Mouse (Mus musculus): ENCODE results near the gene Btbd11. TPM values are rescaled to one million over a fixed set of nuclear protein-coding genes. Genes with fewer than 3 reads are reported as not detected.

The Btbd11 gene
- total RNA-seq, 2 experiments from 2014 or later = 27.5 to 31.5 TPM

DNA sequence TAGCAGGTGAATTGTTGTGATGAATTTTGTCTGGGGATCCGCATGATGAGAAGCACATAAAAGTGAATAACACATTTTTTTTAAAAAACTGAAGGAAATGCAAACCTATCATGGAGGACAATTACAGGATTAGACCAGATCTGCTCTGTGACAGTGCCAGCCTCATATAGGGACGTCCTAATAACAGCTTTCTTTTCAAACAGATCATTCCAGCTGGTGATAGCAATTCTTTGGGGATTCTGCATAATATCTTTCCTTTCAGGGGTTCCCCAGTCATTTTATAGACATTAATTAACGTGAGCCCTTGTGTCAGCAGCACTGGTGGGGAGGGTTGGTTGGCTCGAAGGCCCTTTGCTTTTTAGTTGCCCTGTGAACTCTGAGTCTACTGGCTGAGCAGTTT, 7.9 kb downstream of the Btbd11 start:
- intact Hi-C loops (cut with DNase I) = loop anchor here (5.0 kb wide), 1 partner anchor 143 kb away; no protein-coding TSS in a partner anchor
- no peak for DNase-seq (ENCODE audit: low spot score in 2 of 2)

DNA sequence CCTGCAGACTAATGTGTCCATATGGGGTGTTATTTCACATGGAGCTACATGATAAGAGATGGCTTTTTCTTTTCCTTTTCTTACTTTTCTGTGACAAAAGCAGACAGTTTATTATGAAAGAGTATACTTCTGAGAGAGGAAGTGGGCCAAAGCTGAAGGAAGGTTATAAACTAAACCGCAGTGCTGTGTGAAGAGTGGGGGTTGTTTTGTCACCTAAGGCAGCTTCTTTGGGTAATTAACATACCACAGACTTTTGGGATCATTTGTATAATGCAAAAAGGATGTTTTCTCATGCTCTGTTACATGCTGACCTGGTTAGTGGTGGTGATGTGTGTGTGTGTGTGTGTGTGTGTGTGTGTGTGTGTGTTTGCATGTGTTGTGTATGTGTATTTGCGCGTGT, 24.5 kb downstream of the Btbd11 start:
- intact Hi-C loops (cut with DNase I) = no loop called here
- no peak for DNase-seq (ENCODE audit: low spot score in 2 of 2)

DNA sequence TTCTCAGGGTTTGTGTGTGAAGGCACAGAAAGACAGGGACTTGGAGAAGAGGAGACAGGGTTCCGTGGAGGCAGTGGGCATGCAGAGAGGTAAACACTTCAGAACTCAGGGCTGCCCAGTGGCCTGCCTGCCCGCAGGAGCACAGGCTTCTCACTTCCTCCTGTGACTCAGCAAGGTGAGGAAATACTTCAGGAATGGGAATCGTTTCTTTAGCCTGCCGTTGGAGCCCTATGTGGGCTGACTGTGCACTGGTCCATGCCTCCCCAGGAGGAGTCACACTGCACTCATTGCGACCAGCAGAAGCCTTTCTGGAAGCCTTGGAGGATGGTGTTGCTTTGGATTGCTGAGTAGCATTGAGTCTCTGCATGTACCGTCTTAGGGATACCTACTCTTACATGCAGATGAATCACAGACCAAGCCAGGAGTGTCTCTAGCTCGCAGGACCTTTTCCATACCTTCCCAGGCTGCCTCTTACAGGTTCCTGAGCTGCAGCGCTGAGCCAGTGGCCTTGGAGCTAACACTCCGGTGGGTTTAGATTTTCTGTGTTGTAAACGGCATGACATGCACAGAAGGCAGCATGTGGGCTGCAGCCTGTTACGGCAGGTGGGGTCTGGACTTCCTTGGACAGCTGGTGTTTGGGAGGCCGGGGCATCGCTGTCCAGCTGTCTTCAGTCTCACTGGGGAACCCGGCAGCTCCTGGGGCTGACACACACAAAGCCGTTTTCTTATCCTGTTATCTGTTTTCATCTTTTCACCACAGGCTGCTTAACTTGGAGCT, 34.4 kb downstream of the Btbd11 start:
- intact Hi-C loops (cut with DNase I) = no loop called here
- DNase-seq (ENCODE audit: low spot score in 2 of 2) = peak in 1 of 2 experiments; percentile 9

DNA sequence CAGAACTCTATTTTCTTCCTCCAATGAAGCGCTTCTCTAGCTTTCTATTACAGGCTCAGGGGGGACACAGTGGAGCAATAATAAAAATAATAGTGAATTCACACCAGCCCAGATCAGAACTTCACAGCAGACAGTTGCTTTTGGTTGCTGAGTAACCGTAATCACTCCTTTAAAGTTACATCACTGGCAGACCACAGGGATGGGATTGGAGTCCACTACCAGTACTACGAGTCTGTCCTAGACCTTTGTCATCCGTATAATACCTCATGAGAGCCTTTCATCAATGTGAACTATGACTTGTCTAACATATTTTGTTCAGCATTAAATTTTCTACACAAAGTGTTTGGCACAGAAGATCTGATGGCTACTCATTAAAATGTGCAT, 35.0 kb downstream of the Btbd11 start:
- intact Hi-C loops (cut with DNase I) = no loop called here
- DNase-seq (ENCODE audit: low spot score in 2 of 2) = no peak

DNA sequence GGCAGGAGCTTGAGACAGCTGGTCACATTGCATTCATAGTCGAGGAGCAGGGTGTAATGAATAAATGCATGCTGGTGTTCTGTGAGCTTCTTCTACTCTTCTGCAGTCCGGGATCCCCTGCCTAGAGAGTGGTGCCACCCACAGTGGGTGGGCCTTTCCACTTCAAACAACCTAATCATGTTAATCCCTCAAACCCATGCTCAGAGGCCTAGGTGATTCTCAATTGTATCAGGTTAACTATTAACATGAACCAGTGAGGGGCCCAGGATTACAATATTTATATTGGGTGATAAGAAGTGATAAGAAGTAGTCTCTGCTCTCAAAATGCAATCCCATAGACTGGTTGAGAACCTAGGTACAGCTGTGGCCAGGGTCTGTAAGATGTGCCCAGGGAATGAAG, 39.1 kb downstream of the Btbd11 start:
- intact Hi-C loops (cut with DNase I) = no loop called here
- DNase-seq (ENCODE audit: low spot score in 2 of 2) = no peak

DNA sequence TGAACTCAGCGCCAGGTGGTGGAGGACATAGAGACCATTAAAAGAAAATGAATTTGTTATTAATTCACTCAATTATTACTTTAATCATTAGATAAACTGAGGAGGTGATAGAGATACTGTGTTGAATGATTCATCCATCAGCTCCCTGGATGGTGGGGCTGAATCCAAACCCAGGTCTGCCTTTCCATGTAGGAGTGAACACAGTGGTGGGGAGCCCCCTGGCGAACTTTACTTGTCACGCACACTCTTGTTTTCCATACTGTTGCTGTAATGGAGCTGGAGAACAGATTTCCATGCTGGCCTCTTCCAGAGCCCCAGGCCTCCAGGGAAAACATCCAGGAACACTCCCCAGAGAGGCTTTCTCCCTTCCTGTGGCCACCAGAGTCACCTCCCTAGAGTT, 50.6 kb downstream of the Btbd11 start:
- intact Hi-C loops (cut with DNase I) = no loop called here
- DNase-seq (ENCODE audit: low spot score in 2 of 2) = no peak

DNA sequence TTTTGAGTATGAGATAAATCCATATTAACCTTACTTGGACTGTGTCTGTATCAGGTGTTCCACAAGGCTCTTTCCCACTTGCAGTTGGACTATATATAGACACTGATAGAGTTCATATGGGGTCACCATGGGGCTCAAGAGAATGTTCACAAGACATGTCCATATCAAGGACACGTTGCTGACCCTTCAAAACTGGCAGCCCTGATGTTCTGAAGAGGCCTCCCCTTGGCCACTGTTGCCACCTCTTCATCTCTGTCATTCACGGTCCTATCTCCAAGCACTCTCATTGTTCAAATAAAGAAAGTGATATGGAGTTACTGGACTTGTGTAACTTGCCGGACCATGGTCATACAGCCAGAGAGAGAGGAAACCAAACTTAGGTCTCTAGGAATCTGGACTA, 56.8 kb downstream of the Btbd11 start:
- no peak for DNase-seq (ENCODE audit: low spot score in 2 of 2)
- intact Hi-C loops (cut with DNase I) = no loop called here

DNA sequence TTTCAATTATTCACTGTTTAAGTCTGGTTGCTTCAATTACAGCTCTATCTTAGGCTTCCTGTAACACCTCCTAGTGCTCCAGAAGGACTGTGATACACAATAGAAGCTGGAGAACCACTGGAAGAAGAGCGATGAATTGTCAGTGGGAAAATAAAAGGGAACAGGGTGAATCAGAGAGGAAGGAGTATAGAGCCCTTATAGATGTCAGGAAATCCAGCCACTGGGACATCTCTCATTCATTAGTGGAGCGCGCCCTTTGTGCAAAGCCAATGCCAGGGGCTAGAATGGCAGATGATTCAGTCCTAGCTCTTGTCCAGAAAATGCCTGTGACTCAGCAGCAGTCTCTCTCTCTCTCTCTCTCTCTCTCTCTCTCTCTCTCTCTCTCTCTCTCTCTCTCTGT, 59.3 kb downstream of the Btbd11 start:
- intact Hi-C loops (cut with DNase I) = no loop called here

DNA sequence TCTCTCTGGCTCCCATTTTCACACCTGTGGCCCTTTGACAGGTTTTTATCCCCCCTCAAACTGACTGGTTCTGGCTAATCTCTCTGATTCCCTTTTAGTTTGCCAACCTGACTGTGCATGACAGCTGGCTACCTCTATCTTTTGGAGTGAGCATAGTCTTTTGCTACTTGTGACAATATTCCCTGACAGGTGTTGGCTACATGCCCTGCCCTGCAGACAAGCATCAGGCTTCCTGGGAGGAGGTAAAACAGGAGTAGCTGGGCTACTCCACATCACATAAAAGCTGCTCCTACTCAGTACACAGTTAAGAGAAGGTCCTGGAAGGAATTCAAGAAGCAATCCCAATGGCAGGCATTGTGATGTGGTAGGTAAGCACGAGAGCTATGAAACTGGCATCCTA, 60.1 kb downstream of the Btbd11 start:
- no peak for DNase-seq (ENCODE audit: low spot score in 2 of 2)

More for the DNA sequence above, 59.3 kb downstream of the Btbd11 start:
- DNase-seq (ENCODE audit: low spot score in 2 of 2) = no peak

DNA sequence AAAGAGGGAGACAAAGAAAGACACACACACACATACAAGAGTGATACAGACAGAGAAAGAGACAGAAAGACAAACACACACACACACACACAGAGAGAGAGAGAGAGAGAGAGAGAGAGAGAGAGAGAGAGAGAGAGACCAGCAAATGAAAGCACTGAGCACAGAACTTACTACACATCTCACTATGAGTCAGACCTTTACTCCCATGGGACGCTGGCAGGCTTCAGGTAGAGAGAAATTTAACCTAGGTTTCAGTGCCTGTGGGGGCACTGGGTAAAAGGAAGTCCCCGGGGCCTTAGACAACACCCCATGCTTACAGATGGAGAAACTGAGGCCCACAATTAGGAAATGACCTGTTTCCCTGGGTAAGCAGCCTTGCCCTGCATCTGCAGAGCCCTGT, 61.3 kb downstream of the Btbd11 start:
- DNase-seq (ENCODE audit: low spot score in 2 of 2) = no peak
- intact Hi-C loops (cut with DNase I) = no loop called here

More for the DNA sequence above, 60.1 kb downstream of the Btbd11 start:
- intact Hi-C loops (cut with DNase I) = no loop called here

DNA sequence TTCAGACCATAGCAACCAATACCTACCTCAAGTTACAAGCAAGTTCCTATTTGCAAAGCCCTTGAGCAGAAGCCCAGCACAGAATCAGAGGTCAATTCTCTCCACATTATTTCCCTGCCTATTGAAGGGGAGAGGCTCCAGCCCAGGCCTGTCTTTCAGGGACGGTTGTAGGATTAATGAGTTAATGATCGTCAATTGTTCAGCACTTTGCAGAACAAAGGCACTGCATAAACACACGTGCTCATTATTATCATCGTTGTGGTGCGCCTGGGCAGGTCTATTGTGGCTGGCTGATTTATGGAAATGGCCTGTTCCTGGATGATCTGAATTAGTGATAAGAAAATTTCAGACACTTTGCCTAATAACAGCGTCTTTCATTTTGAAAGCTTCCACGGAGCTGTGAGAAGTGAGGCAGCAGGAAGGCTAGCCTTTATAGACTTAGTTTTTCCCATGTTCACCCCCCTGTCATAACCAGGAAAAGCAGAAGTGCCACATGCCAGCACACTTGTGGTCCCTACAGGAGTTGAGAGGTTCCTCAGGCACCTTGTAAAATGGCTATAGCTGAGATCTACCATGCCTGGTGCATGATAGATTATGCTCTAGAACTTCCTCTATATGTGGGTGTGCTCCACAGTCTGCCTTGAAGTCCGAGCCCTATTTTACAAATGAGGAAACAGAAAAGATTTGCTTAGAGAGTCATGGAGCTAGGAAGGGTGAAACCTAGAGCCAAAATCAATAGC, 65.2 kb downstream of the Btbd11 start:
- no peak for DNase-seq (ENCODE audit: low spot score in 2 of 2)
- intact Hi-C loops (cut with DNase I) = no loop called here

DNA sequence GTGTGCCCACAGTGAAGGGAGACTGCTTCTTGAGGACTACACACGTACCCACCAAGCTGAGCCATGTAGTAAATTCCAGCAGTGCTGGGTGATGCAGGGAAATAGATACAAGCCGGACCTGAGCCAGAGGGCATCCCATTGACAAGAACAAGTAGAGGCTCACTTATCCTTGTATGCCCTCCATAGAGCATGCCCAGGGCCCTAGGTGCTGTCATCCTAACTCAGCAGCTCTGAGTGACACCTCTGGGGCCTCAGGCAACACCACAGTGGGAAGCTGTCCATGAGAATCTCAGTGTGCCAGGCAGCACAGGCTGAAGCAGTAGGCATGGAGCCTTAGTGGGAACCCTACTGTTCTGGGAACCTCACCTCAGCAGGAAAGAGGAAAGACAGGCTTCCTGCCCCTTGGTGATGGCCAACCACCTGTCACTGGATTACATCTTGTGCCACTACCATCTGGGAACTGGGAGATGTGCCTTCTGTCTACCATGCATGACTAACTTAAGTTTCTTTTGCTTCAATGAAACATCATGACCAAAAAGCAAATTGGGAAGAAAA, 66.7 kb downstream of the Btbd11 start:
- intact Hi-C loops (cut with DNase I) = no loop called here
- DNase-seq (ENCODE audit: low spot score in 2 of 2) = no peak

DNA sequence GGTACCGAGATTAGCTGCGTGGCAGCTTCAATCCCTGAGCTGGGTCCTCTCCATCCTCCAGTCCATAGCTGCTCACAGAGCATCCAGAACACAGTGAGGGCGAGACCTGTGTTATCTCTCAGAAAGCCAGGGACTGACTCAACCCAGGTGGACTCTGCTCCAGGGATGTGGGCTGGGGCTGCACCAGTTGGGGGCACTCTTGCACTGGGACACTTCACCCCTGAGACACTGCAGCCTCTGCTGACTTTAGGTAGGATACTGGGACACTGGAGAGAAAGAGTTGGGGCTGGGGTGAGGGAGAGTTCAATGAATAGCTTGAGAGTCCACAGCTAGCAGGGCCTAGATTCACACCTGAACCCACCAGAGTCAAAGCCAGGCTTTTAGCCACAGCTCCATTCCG, 69.4 kb downstream of the Btbd11 start:
- intact Hi-C loops (cut with DNase I) = no loop called here
- DNase-seq (ENCODE audit: low spot score in 2 of 2) = no peak

DNA sequence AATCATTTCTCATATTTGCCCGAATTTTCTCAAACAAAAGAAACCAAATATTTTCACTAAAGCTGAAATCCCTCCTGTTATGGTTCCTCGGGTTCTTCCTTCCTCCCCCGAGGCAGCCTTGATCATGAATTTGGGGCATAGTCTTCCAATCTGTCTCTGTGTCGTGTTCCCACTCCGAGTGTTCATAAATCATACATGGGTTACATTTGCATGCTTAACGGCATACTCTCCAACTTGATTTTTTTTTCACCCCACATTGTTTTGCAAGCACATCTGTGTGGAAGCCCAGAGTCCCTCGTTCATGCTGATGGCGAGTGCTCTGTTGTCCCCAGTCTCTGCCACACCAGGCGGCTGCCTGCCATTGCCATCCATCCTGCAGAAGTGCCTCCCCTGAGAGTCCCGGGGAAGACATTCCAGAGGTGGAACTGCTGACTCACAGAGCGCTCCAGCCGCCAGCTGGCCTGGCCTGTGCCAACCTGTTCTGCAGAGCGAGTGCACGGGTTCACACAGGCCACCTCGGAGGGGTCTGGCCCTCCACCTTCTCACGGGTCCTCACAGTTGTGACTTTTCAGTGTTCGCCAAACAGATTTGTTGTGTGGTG, 72.2 kb downstream of the Btbd11 start:
- intact Hi-C loops (cut with DNase I) = no loop called here

DNA sequence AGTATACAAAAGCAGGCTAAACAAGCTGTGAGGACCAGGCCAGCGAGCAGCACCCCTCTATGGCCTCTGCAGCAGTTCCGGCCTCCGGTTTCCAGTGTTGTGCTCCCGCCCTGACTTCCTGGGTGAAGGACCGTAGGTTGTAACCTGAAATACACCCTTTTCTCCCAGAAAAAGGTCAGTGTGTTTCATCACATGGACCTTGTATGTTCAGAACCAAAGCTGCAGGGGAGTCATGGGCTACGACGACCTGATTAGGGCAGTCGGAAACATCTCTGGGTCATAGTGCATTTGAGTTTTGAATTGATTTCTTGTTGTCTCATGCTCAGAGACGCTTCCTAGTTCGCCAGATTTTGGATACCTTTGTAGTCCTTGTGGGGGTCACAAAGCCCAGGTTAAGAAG, 74.1 kb downstream of the Btbd11 start:
- no peak for DNase-seq (ENCODE audit: low spot score in 2 of 2)
- intact Hi-C loops (cut with DNase I) = no loop called here

More for the DNA sequence above, 72.2 kb downstream of the Btbd11 start:
- DNase-seq (ENCODE audit: low spot score in 2 of 2) = peak; percentile 17 to 35

DNA sequence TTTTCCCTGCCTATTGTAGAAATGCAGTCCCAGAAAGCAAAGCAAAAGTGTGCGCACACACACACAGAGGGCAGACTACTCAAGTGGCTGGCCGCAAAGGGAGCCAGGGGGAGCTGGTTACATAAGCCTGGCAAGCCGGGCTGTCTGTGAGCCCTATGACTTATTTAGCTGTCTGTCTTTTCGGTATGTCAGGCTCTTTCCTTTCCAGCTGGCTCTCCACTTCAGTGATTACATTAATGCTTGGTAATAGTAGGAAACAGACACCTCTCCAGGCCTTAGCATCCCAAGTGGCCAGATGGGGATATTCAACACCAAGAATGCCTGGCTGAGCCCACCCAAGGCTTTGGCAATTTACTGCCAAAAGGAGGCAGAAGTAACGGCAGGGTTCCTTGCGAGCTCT, 77.5 kb downstream of the Btbd11 start:
- no peak for DNase-seq (ENCODE audit: low spot score in 2 of 2)
- intact Hi-C loops (cut with DNase I) = no loop called here

DNA sequence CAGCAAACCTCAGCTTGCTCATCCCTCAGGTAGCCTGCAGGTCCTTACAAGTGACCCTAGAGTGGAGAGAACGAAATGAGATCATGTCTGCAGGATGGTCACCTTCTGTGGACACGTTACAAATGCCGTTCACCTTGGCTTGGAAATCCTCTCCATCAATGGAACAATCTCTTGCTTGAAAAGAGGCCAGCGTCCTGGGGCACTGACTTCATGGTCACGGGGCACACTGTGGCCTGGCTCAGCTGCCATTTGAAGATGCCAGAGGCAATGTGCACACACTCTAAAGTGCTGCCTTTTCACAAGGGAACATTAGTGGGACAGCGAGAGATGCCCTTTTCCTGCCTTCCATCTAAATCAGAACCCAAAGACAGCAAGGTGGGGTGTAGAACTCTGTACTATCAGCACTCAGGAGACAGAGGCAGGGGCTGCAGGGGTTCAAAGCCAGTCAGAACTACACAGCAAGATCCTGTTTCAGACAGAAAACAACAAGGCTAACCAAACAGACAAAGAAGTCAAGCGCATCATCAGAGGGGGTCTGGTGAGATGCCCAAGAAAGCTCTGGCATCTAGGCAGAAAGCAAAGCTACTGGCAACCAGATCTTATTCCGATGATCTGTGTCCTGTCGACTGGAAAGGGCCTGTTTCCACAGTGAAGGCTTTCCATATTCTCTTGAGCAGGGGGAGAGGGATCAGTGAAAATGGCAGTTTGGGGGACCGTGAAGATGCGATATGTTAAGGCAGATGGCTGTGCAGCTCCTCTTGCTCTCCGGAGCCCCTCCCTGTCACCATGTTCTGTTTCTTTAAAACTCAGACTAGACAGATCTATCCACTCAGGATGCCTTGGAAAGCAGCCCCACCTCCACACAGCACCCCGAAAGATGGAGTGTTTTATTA, 79.1 kb downstream of the Btbd11 start:
- DNase-seq (ENCODE audit: low spot score in 2 of 2) = no peak
- intact Hi-C loops (cut with DNase I) = no loop called here

DNA sequence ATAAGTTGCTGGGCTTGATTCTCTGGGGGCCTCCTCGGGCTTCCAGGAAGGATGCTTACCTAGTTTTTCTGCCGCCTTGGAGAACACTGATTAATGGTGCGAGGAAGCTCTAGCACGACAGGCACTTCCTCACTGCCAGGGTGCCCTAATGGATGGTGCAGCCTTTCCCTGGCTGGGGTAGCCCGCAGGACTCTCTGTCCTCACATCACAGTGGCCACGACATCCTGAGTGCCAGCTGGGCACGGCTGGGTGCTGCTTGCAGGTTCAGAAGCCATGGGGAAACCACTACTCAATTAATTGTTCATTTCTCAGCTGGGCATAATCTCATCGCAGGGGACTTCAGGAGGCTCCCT, 79.8 kb downstream of the Btbd11 start:
- intact Hi-C loops (cut with DNase I) = no loop called here
- no peak for DNase-seq (ENCODE audit: low spot score in 2 of 2)

DNA sequence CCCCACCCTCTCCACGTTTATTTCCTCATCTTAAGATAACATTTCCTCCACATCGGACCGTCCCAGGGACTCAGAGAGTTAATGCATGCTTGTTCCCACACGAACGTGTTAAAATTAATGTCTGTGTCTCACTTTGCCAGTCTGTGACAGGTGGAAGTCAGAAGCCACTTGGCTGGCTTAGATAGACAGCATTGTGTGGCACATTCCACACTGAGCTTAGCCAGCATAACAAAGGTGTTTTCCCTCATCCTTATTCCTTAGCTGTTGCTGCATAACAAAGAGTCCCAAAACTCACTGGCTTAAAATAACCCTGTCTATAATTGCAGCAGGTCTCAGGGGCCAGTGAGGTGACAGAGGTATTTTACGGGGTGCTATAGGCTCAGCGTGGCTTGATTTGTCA, 80.8 kb downstream of the Btbd11 start:
- DNase-seq (ENCODE audit: low spot score in 2 of 2) = no peak
- intact Hi-C loops (cut with DNase I) = no loop called here

DNA sequence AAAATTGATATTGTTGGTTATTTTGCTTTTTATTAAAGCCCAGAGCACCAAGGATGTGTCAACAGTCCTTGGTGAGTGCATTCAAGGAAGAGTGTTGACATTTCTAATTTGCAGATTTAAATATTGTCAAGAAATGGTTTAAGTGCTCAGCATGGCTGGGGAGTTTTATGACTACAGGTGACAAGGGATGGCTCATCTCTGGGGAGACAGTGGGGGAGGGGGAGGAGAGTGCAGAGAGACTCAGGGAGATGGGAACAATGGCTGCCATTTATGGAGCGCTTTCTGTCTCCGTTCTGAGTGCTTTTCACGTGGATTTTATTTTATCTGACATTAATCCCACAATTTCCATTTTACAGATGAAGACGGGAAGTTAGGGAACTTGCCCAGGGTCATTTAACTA, 81.9 kb downstream of the Btbd11 start:
- intact Hi-C loops (cut with DNase I) = no loop called here

More for the DNA sequence above, 81.9 kb downstream of the Btbd11 start:
- no peak for DNase-seq (ENCODE audit: low spot score in 2 of 2)
